Mouse (Mus musculus) stomach, postnatal 0 days (tissue): ENCODE data around the gene Ppl. TPM values are rescaled to one million over a fixed set of nuclear protein-coding genes. Genes with fewer than 3 reads are reported as not detected.

Experiments
- ATAC-seq: fragments of 200-750 bp; cut with Nextera tagmentation; 2 replicates; pipeline ENCODE4 v1.8.0; 2017; ENCODE audit not compliant: low FRiP score, low TSS enrichment
- DNase-seq: peaks from one replicate; pipeline ENCODE4 v3.0.0-alpha.2; 2016; ENCODE audit warnings: low spot score
- H3K27ac ChIP-seq: fragments of 300-500 bp; sonication (generic); replicated peaks from 2 replicates; pipeline ENCODE4 v1.5.1; 2014; ENCODE audit warnings: mild to moderate bottlenecking, control low read depth
- H3K27me3 ChIP-seq: fragments of 300-500 bp; sonication (generic); 2 replicates; pipeline ENCODE4 v1.6.1; 2014; ENCODE audit warnings: low read length; ENCODE audit not compliant: control insufficient read depth, insufficient read depth
- H3K36me3 ChIP-seq: fragments of 300-500 bp; sonication (generic); 2 replicates; pipeline ENCODE4 v1.6.1; 2014; ENCODE audit warnings: low read length, mixed read lengths; ENCODE audit not compliant: control insufficient read depth, insufficient read depth
- H3K4me1 ChIP-seq: fragments of 300-500 bp; sonication (generic); replicated peaks from 2 replicates; pipeline ENCODE4 v1.6.1; 2014; ENCODE audit warnings: antibody characterized with exemption; ENCODE audit not compliant: control insufficient read depth, insufficient read depth
- H3K4me2 ChIP-seq: fragments of 300-500 bp; sonication (generic); replicated peaks from 2 replicates; pipeline ENCODE4 v1.6.1; 2014; ENCODE audit warnings: low read depth, mild to moderate bottlenecking, control low read depth, moderate library complexity
- H3K4me3 ChIP-seq: fragments of 300-500 bp; sonication (generic); 2 replicates; pipeline ENCODE4 v1.5.1; 2014; ENCODE audit warnings: low read depth, low read length, control low read depth
- H3K9ac ChIP-seq: fragments of 300-500 bp; sonication (generic); 2 replicates; pipeline ENCODE4 v1.6.1; 2014; ENCODE audit warnings: mild to moderate bottlenecking, low read length, control low read depth, mixed read lengths
- H3K9me3 ChIP-seq: fragments of 300-500 bp; sonication (generic); 2 replicates; pipeline ENCODE4 v1.6.1; 2016; ENCODE audit warnings: low read length; ENCODE audit not compliant: control insufficient read depth
- CTCF ChIP-seq: IDR thresholded peaks from 2 replicates; pipeline ENCODE4 v1.5.1; 2016; ENCODE audit warnings: antibody characterized with exemption, low read depth, mild to moderate bottlenecking, moderate library complexity
- EP300 ChIP-seq: optimal IDR thresholded peaks from 2 replicates; pipeline ENCODE3; 2016; ENCODE audit warnings: antibody characterized with exemption
- WGBS: fragments of 180-500 bp; shearing (Covaris S2); extraction: QIAGEN DNeasy Blood & Tissue Kit; methylation state at CpG from one replicate; pipeline ENCODE4 v1.1.7; 2014; 5-methylcytosine and 5-hydroxymethylcytosine counted together
- polyA plus RNA-seq: library from polyadenylated mRNA; unstranded; fragments of >200 nt; fragmentation: Nextera tagmentation; extraction: Ambion mirVana; gene quantifications from 2 replicates; pipeline ENCODE4 v1.2.1, GENCODE M21; 2015

Ppl gene
- polyA plus RNA-seq, 1 experiment from 2014 or later, result 61.5 TPM

- under 1% methylated on average over 78 of the region's 78 CpGs for WGBS
- Histone ChIP-seq H3K27ac (peak overlapping the region; percentile 98), H3K4me2 (peak overlapping the region; percentile 90), H3K9ac (peak overlapping the region; percentile 88), H3K4me1 (no peaks in the 10 kb centered on the region), H3K27me3 (no peaks in the 10 kb centered on the region), H3K36me3 (peaks cover 15% of the 10 kb centered on the region), H3K9me3 (no peaks in the 10 kb centered on the region), H3K4me3 (peak overlapping the region; percentile 90)
- peak; percentile 74 for ATAC-seq
- peak; percentile 79 for DNase-seq
- TF ChIP-seq CTCF, result peak; percentile 35; the same call in 1 of the 2 replicates
- no peak for TF ChIP-seq EP300
Observed at GRCm38 (mm10) chr16:5050251-5051110, 81.7 kb downstream of the Ppl start.

DNA sequence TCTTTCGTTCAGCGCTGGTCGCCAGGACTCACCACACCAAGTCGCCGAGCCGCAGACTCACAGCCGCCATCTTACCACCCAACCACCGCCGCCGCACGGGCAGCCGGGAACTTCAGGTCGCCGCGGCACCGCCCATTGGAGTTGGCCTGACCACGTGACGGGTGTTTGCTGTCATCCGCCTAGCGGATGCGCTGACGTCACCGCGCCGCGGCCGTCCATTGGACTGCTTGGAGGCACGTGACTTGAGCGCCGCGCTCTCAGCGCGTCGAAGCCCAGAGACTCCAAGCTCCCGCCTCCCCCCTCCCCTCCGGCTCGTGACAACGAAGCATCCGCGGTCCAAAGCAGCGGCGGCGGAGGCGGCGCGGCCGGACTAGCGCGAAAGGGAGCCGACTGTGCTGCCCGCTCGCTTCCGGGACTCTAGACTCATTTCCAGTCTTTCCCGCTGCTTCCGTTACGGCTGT is 82.4 kb downstream of the Ppl start, which contains the start of the genes Glyr1 and Ubn1:
Gene Glyr1, minus strand, starts transcription at position 90 of the 461 bp plus-strand sequence.
Gene Ubn1, plus strand, starts transcription at position 284 of the 461 bp plus-strand sequence.
- Histone ChIP-seq H3K27me3 (no peaks in the 10 kb centered on the region), H3K9ac (peak within 1 kb of the TSS; percentile 96), H3K27ac (peak within 1 kb of the TSS; percentile 98), H3K36me3 (peaks cover 9% of the 10 kb centered on the region), H3K9me3 (no peaks in the 10 kb centered on the region), H3K4me3 (peak within 1 kb of the TSS; percentile 90), H3K4me1 (no peaks in the 10 kb centered on the region), H3K4me2 (peak within 1 kb of the TSS; percentile 90)
- ATAC-seq, result peak; percentile 100
- 0% methylated on average over 49 of the region's 56 CpGs for WGBS
- TF ChIP-seq CTCF (no peak), EP300 (no peak)
- DNase-seq, result peak; percentile 99

DNA sequence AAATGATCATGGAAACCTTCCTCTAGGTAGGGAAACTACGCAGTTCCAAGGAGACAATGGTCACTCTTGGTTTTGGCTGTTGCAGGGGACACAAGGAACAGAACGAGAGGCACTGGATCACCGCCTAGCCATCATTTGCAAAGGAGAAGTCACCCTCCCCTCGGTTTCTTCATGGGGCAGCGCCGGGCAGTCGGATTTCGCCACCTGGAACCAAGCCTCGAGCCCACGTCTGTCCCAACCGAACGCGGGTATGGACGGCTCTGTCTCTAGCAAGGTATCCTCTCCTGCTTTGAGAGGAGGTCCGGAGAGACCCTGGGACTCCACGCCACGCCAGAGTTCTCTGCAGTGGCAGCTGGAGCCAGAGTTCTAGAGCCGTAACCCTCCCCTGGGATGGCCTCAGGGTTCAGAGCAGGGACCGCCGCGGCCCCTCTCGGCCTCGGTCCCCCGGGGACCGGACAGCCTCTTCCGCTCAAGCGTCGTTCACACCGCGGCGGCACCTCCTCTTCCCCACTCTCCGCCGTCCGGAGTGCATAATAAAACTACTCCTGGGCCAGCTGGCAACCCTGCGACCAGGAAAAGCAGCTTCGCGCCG is 82.9 kb downstream of the Ppl start:
- Histone ChIP-seq H3K4me2 (peak overlapping the region; percentile 78), H3K27ac (peak overlapping the region; percentile 95), H3K27me3 (no peaks in the 10 kb centered on the region), H3K4me1 (no peaks in the 10 kb centered on the region), H3K36me3 (peaks cover 9% of the 10 kb centered on the region), H3K9me3 (no peaks in the 10 kb centered on the region), H3K4me3 (peak overlapping the region; percentile 90), H3K9ac (peak overlapping the region; percentile 96)
- TF ChIP-seq EP300 (no peak), CTCF (no peak)
- DNase-seq (no peak), ATAC-seq (peak; percentile 58)
- 1% methylated on average over 38 of the region's 38 CpGs for WGBS

GRCm38 (mm10) chr16:5045322-5045721 is 86.9 kb downstream of the Ppl start:
- Histone ChIP-seq H3K27ac (no peak overlapping the region), H3K4me3 (no peak overlapping the region), H3K9me3 (no peaks in the 10 kb centered on the region), H3K9ac (no peak overlapping the region), H3K4me1 (no peaks in the 10 kb centered on the region), H3K4me2 (no peak overlapping the region), H3K36me3 (peaks cover 22% of the 10 kb centered on the region), H3K27me3 (no peaks in the 10 kb centered on the region)
- 94% methylated on average over 3 of the region's 3 CpGs for WGBS
- DNase-seq (no peak), ATAC-seq (no peak)
- no peak for TF ChIP-seq EP300
- TF ChIP-seq CTCF, result no peak

GRCm38 (mm10) chr16:5036649-5037234 is 95.5 kb downstream of the Ppl start:
- Histone ChIP-seq H3K27ac (no peak overlapping the region), H3K4me1 (no peaks in the 10 kb centered on the region), H3K9ac (no peak overlapping the region), H3K9me3 (no peaks in the 10 kb centered on the region), H3K4me2 (no peak overlapping the region), H3K36me3 (peaks cover 44% of the 10 kb centered on the region), H3K27me3 (no peaks in the 10 kb centered on the region), H3K4me3 (no peak overlapping the region)
- TF ChIP-seq EP300 (no peak), CTCF (no peak)
- 73% methylated on average over 5 of the region's 5 CpGs for WGBS
- DNase-seq (no peak), ATAC-seq (no peak)

Other genes starting within 250 kb of the Ppl start
- gene Mgrn1, start 246.2 kb downstream of the Ppl start, polyA plus RNA-seq, result 43.0 and 44.0 TPM in 2 replicates
- gene Nudt16l1, start 193.7 kb downstream of the Ppl start, polyA plus RNA-seq, result 92.9 and 93.6 TPM in 2 replicates
- 21.6 and 22.7 TPM in 2 replicates for gene Anks3, start 168.2 kb downstream of the Ppl start, polyA plus RNA-seq
- not detected in 2 replicates for gene Sept12, start 134.6 kb downstream of the Ppl start, polyA plus RNA-seq
- 112 and 114 TPM in 2 replicates for gene Smim22, start 125.1 kb downstream of the Ppl start, polyA plus RNA-seq
- gene Rogdi, start 118.9 kb downstream of the Ppl start, polyA plus RNA-seq, result 36.6 and 44.7 TPM in 2 replicates
- 64.8 and 65.2 TPM in 2 replicates for gene Glyr1, start 82.6 kb downstream of the Ppl start, polyA plus RNA-seq
- 9.1 and 9.3 TPM in 2 replicates for gene Ubn1, start 82.4 kb downstream of the Ppl start, polyA plus RNA-seq
- gene Sec14l5, start 14.7 kb upstream of the Ppl start, polyA plus RNA-seq, result 0.04 TPM in 2 replicates
- 11.2 and 13.0 TPM in 2 replicates for gene Nagpa, start 71.6 kb upstream of the Ppl start, polyA plus RNA-seq
- gene AU021092, start 89.9 kb upstream of the Ppl start, polyA plus RNA-seq, result 11.8 and 13.1 TPM in 2 replicates
- 23.0 and 23.4 TPM in 2 replicates for gene Alg1, start 101.2 kb upstream of the Ppl start, polyA plus RNA-seq
- gene Eef2kmt, start 123.6 kb upstream of the Ppl start, polyA plus RNA-seq, result 28.5 and 29.1 TPM in 2 replicates